Mouse (Mus musculus): ENCODE measurements at regions not wholly inside any gene's neighbourhood (a gene's known extent, or its start where the extent isn't known, plus 50 kb on each side); places are given as distances from the start of the nearest gene placed in this dataset.

GRCm38 (mm10) chrX:133787112-133787511 is 63.7 kb upstream of the Tnmd start:
- CTCF ChIA-PET: interaction anchor here (0.6 kb wide), 1 partner anchor 588 kb away, joined by 8 read pairs; no protein-coding TSS in a partner anchor

- CTCF ChIA-PET: no interaction called here
Observed at GRCm38 (mm10) chrX:133754026-133754425, 65.2 kb upstream of the Pcdh19 start.

GRCm38 (mm10) chrX:133752232-133752631 is 63.4 kb upstream of the Pcdh19 start:
- CTCF ChIA-PET: no interaction called here

GRCm38 (mm10) chrX:133743446-133743845 is 54.7 kb upstream of the Pcdh19 start:
- CTCF ChIA-PET: no interaction called here

GRCm38 (mm10) chrX:133738980-133739632 is 50.3 kb upstream of the Pcdh19 start:
- CTCF ChIA-PET: no interaction called here
